Mouse (Mus musculus): ENCODE results near the gene A430078G23Rik. TPM values are rescaled to one million over a fixed set of nuclear protein-coding genes. Genes with fewer than 3 reads are reported as not detected.
"Not testable (repeated sequence)": the region's sequence is repeated elsewhere in the genome, so short reads cannot be mapped to it uniquely, and the experiment has no call there.

A430078G23Rik gene
- polyA plus RNA-seq, 2 experiments, result 0.33 to 0.36 TPM

DNA sequence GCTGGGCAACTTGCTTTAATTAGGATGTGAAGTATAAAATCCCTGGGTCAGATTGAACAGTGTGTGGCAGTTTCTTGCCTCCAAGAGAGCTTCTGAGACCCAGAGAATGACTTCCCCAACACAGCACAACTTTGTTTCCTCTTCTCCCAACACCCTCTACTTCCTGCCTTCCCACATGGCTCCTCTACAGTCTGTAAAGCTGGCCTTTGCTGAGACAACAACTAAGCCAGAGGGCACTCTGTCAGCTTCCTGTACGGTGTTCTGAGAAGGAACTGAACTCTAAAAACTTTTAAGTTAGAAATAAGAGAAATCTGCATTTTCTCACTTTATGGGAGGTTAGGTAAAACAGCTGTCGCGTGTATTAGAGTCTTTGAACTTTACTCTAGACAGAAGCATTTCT lies 39.4 kb upstream of the A430078G23Rik start:
- Histone ChIP-seq H3K4me1 (replicated peaks; ENCODE audit: control insufficient read depth in 2 of 2, insufficient read depth in 2 of 2, low read length in 1 of 2) (0 out of 4 replicates have a peak, but pooled peaks cover 0 to 2% of the 10 kb centered on the region in 2 experiments), H3K9me3 (ENCODE audit: control insufficient read depth, low read length) (no peaks in the 10 kb centered on the region), H3K27ac (no peak overlapping the region), H3K4me2 (ENCODE audit: low read depth) (no peak overlapping the region), H3K9ac (replicated peaks) (no peak overlapping the region), H3K27me3 (ENCODE audit: control insufficient read depth, insufficient read depth, low read length) (no peaks in the 10 kb centered on the region), H3K36me3 (replicated peaks; ENCODE audit: control insufficient read depth, insufficient read depth, low read depth) (no peaks in the 10 kb centered on the region), H3K4me3 (ENCODE audit: insufficient read depth in 1 of 2, low read depth in 2 of 2, low read length in 2 of 2) (no peak overlapping the region)
- WGBS (ENCODE audit: insufficient replicate concordance), result 23% methylated on average over 3 of the region's 3 CpGs
- ATAC-seq (ENCODE audit: insufficient read depth) (no peak), DNase-seq (ENCODE audit: low read depth in 3 of 3, low spot score in 3 of 3) (no peak)
- TF ChIP-seq EP300 (IDR thresholded peaks at IDR 0.05; ENCODE audit: low read depth) (no peak), CTCF (IDR thresholded peaks at IDR 0.05; ENCODE audit: low read depth) (no peak)

DNA sequence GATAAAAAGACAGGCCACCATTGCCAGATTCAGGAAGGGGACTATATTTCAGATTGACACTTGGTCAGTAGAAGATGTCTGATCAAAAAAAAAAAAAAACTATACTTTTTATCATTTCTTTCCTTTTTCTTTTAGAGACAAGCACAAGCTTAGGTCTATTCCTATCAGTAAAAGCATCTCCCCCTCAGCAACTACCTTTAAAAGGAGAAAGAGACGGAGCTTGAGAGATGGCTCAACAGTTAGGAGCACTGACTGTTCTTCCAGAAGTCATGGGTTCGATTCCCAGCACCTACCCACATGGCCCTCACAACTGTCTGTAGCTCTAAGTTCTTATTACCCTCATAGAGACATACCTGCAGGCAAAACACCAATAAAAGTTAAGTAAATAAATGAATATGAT lies 38.9 kb upstream of the A430078G23Rik start:
- TF ChIP-seq EP300 (IDR thresholded peaks at IDR 0.05; ENCODE audit: low read depth) (no peak), CTCF (IDR thresholded peaks at IDR 0.05; ENCODE audit: low read depth) (no peak)
- 42% methylated on average over 2 of the region's 2 CpGs for WGBS (ENCODE audit: insufficient replicate concordance)
- ATAC-seq (ENCODE audit: insufficient read depth) (no peak), DNase-seq (ENCODE audit: low read depth in 3 of 3, low spot score in 3 of 3) (no peak)
- no peaks in the 10 kb centered on the region for H3K27me3 ChIP-seq (ENCODE audit: control insufficient read depth, insufficient read depth, low read length)
- H3K4me2 ChIP-seq (ENCODE audit: low read depth), result no peak overlapping the region
- no peak overlapping the region for H3K27ac ChIP-seq
- no peaks in the 10 kb centered on the region for H3K36me3 ChIP-seq (replicated peaks; ENCODE audit: control insufficient read depth, insufficient read depth, low read depth)
- 0 out of 4 replicates have a peak, but pooled peaks cover 0 to 2% of the 10 kb centered on the region in 2 experiments for H3K4me1 ChIP-seq (replicated peaks; ENCODE audit: control insufficient read depth in 2 of 2, insufficient read depth in 2 of 2, low read length in 1 of 2)
- H3K9me3 ChIP-seq (ENCODE audit: control insufficient read depth, low read length), result no peaks in the 10 kb centered on the region
- H3K9ac ChIP-seq (replicated peaks), result no peak overlapping the region
- no peak overlapping the region for H3K4me3 ChIP-seq (ENCODE audit: insufficient read depth in 1 of 2, low read depth in 2 of 2, low read length in 2 of 2)

DNA sequence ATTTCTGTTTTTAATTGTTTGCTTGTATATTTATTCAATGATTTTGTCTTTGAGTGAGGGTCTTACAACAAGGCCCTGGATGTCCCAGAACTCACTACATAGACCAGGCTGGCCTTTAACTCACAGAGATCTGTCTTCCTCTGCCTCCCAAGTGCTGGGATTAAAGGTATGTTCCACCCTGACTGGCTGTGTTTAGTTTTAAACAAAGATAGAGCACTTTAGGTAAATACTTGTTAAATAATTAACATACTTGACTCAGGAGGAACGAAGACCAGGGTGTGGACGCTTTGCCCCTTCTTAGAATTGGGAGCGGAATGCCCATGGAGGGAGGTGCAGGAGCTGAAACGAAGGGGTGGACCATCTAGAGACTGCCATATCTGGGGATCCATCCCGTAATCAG lies 36.6 kb upstream of the A430078G23Rik start:
- TF ChIP-seq EP300 (IDR thresholded peaks at IDR 0.05; ENCODE audit: low read depth), result no peak
- TF ChIP-seq CTCF (IDR thresholded peaks at IDR 0.05; ENCODE audit: low read depth), result no peak
- Histone ChIP-seq H3K4me1 (replicated peaks; ENCODE audit: control insufficient read depth in 2 of 2, insufficient read depth in 2 of 2, low read length in 1 of 2) (0 out of 4 replicates have a peak, but pooled peaks cover 0 to 2% of the 10 kb centered on the region in 2 experiments), H3K9ac (replicated peaks) (no peak overlapping the region), H3K9me3 (ENCODE audit: control insufficient read depth, low read length) (no peaks in the 10 kb centered on the region), H3K27me3 (ENCODE audit: control insufficient read depth, insufficient read depth, low read length) (no peaks in the 10 kb centered on the region), H3K27ac (no peak overlapping the region), H3K4me2 (ENCODE audit: low read depth) (no peak overlapping the region), H3K4me3 (ENCODE audit: insufficient read depth in 1 of 2, low read depth in 2 of 2, low read length in 2 of 2) (no peak overlapping the region), H3K36me3 (replicated peaks; ENCODE audit: control insufficient read depth, insufficient read depth, low read depth) (no peaks in the 10 kb centered on the region)
- WGBS (ENCODE audit: insufficient replicate concordance), result 63% methylated on average over 5 of the region's 5 CpGs
- ATAC-seq (ENCODE audit: insufficient read depth) (no peak), DNase-seq (ENCODE audit: low read depth in 3 of 3, low spot score in 3 of 3) (no peak)

GRCm38 (mm10) chr8:3319267-3319666 lies 33.9 kb upstream of the A430078G23Rik start:
- not testable (repeated sequence) for H3K4me1 ChIP-seq (replicated peaks; ENCODE audit: control insufficient read depth in 2 of 2, insufficient read depth in 2 of 2, low read length in 1 of 2); DNase-seq (ENCODE audit: low read depth in 3 of 3, low spot score in 3 of 3); H3K36me3 ChIP-seq (replicated peaks; ENCODE audit: control insufficient read depth, insufficient read depth, low read depth); H3K4me2 ChIP-seq (ENCODE audit: low read depth); H3K27ac ChIP-seq; H3K9me3 ChIP-seq (ENCODE audit: control insufficient read depth, low read length); ATAC-seq (ENCODE audit: insufficient read depth); H3K9ac ChIP-seq (replicated peaks); H3K4me3 ChIP-seq (ENCODE audit: insufficient read depth in 1 of 2, low read depth in 2 of 2, low read length in 2 of 2); H3K27me3 ChIP-seq (ENCODE audit: control insufficient read depth, insufficient read depth, low read length)
- WGBS (ENCODE audit: insufficient replicate concordance), result 86% methylated on average over 8 of the region's 11 CpGs

DNA sequence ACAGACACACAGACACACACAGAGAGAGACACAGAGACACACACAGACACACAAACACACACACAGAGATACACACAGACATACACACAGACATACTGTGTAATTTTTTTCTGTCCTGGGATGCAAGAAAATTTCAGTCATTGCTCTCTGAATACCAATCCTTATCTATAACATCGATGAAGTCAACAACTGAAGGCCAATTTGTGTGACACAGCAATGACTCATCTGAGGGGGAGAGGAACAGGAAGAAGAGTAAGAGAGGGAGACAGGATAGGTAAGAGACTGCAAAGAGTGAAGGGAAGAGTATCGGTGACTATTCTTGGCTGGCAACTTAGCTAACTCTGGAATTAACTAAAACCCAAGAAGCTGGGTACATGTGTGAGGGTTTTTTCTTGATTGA lies 29.0 kb upstream of the A430078G23Rik start:
- Histone ChIP-seq H3K36me3 (replicated peaks; ENCODE audit: control insufficient read depth, insufficient read depth, low read depth) (no peaks in the 10 kb centered on the region), H3K27me3 (ENCODE audit: control insufficient read depth, insufficient read depth, low read length) (no peaks in the 10 kb centered on the region), H3K4me2 (ENCODE audit: low read depth) (no peak overlapping the region), H3K9ac (replicated peaks) (no peak overlapping the region), H3K9me3 (ENCODE audit: control insufficient read depth, low read length) (no peaks in the 10 kb centered on the region), H3K27ac (no peak overlapping the region), H3K4me1 (replicated peaks; ENCODE audit: control insufficient read depth in 2 of 2, insufficient read depth in 2 of 2, low read length in 1 of 2) (0 out of 4 replicates have a peak, but pooled peaks cover 0 to 2% of the 10 kb centered on the region in 2 experiments), H3K4me3 (ENCODE audit: insufficient read depth in 1 of 2, low read depth in 2 of 2, low read length in 2 of 2) (no peak overlapping the region)
- no peak for DNase-seq (ENCODE audit: low read depth in 3 of 3, low spot score in 3 of 3)
- no peak for ATAC-seq (ENCODE audit: insufficient read depth)
- TF ChIP-seq CTCF (IDR thresholded peaks at IDR 0.05; ENCODE audit: low read depth), result no peak
- no peak for TF ChIP-seq EP300 (IDR thresholded peaks at IDR 0.05; ENCODE audit: low read depth)
- 39% methylated on average over 2 of the region's 2 CpGs for WGBS (ENCODE audit: insufficient replicate concordance)

All from liver, embryonic 14.5 days (tissue).